Mouse (Mus musculus): ENCODE measurements around the gene Defb35. TPM values are rescaled to one million over a fixed set of nuclear protein-coding genes. Genes with fewer than 3 reads are reported as not detected.
"Not testable (repeated sequence)": the region's sequence is repeated elsewhere in the genome, so short reads cannot be mapped to it uniquely, and the experiment has no call there.

Gene Defb35
- not detected in 2 replicates for total RNA-seq (2014; rRNA removed)
- polyA plus RNA-seq (2012; rRNA removed): not detected in 2 replicates

- not testable (repeated sequence) for H3K9ac ChIP-seq (ENCODE audit: low read depth, low read length); H3K27me3 ChIP-seq (ENCODE audit: control insufficient read depth, insufficient read depth, low read length); H3K27ac ChIP-seq (replicated peaks; ENCODE audit: insufficient read depth, low read depth, low read length); H3K4me3 ChIP-seq (ENCODE audit: insufficient read depth, low read depth, low read length); H3K36me3 ChIP-seq (ENCODE audit: control insufficient read depth, insufficient read depth, low read length); DNase-seq (ENCODE audit: extremely low read depth, low read depth, low spot score); H3K4me1 ChIP-seq (ENCODE audit: control insufficient read depth, insufficient read depth, low read length); H3K79me2 ChIP-seq (ENCODE audit: control insufficient read depth, insufficient read depth, low read length)
- WGBS: 83% methylated on average over 4 of the region's 4 CpGs
These were observed at the start of gene Defb35 for GRCm38 (mm10) chr8:21938052-21938451. Gene Defb35, plus strand, starts transcription at chr8:21938352.

- H3K79me2 ChIP-seq (ENCODE audit: control insufficient read depth, insufficient read depth, low read length); H3K27ac ChIP-seq (replicated peaks; ENCODE audit: insufficient read depth, low read depth, low read length); H3K4me3 ChIP-seq (ENCODE audit: insufficient read depth, low read depth, low read length); H3K9ac ChIP-seq (ENCODE audit: low read depth, low read length); DNase-seq (ENCODE audit: extremely low read depth, low read depth, low spot score); H3K27me3 ChIP-seq (ENCODE audit: control insufficient read depth, insufficient read depth, low read length); H3K4me1 ChIP-seq (ENCODE audit: control insufficient read depth, insufficient read depth, low read length); H3K36me3 ChIP-seq (ENCODE audit: control insufficient read depth, insufficient read depth, low read length): not testable (repeated sequence)
These were observed 31.9 kb upstream of the Defb35 start, which contains the start of gene Defb11 for GRCm38 (mm10) chr8:21906290-21906689. Gene Defb11, minus strand, starts transcription at chr8:21906412.

- Histone ChIP-seq H3K4me1 (ENCODE audit: control insufficient read depth, insufficient read depth, low read length) (no peaks in the 10 kb centered on the region), H3K9ac (ENCODE audit: low read depth, low read length) (no peak overlapping the region), H3K36me3 (ENCODE audit: control insufficient read depth, insufficient read depth, low read length) (no peaks in the 10 kb centered on the region), H3K4me3 (ENCODE audit: insufficient read depth, low read depth, low read length) (no peak overlapping the region), H3K27ac (replicated peaks; ENCODE audit: insufficient read depth, low read depth, low read length) (no peak overlapping the region), H3K27me3 (ENCODE audit: control insufficient read depth, insufficient read depth, low read length) (no peaks in the 10 kb centered on the region), H3K79me2 (ENCODE audit: control insufficient read depth, insufficient read depth, low read length) (no peaks in the 10 kb centered on the region)
- 25% methylated on average over 1 of the region's 1 CpGs for WGBS
- DNase-seq (ENCODE audit: extremely low read depth, low read depth, low spot score): no peak
- TF ChIP-seq CTCF (IDR thresholded peaks at IDR 0.05; ENCODE audit: low read depth, low read length): no peak
- no peak for TF ChIP-seq POLR2A (IDR thresholded peaks at IDR 0.05; ENCODE audit: extremely low read depth, insufficient read depth, low read length)
These were observed 26.2 kb upstream of the Defb35 start for GRCm38 (mm10) chr8:21911931-21912330.

GRCm38 (mm10) chr8:21912554-21912953 lies 25.6 kb upstream of the Defb35 start:
- WGBS: 25% methylated on average over 2 of the region's 2 CpGs
- H3K27ac ChIP-seq (replicated peaks; ENCODE audit: insufficient read depth, low read depth, low read length): no peak overlapping the region
- H3K27me3 ChIP-seq (ENCODE audit: control insufficient read depth, insufficient read depth, low read length): no peaks in the 10 kb centered on the region
- no peak overlapping the region for H3K9ac ChIP-seq (ENCODE audit: low read depth, low read length)
- TF ChIP-seq CTCF (IDR thresholded peaks at IDR 0.05; ENCODE audit: low read depth, low read length) (no peak), POLR2A (IDR thresholded peaks at IDR 0.05; ENCODE audit: extremely low read depth, insufficient read depth, low read length) (no peak)
- no peaks in the 10 kb centered on the region for H3K4me1 ChIP-seq (ENCODE audit: control insufficient read depth, insufficient read depth, low read length)
- no peak overlapping the region for H3K4me3 ChIP-seq (ENCODE audit: insufficient read depth, low read depth, low read length)
- H3K79me2 ChIP-seq (ENCODE audit: control insufficient read depth, insufficient read depth, low read length): no peaks in the 10 kb centered on the region
- DNase-seq (ENCODE audit: extremely low read depth, low read depth, low spot score): no peak
- H3K36me3 ChIP-seq (ENCODE audit: control insufficient read depth, insufficient read depth, low read length): no peaks in the 10 kb centered on the region

- no peaks in the 10 kb centered on the region for H3K4me1 ChIP-seq (ENCODE audit: control insufficient read depth, insufficient read depth, low read length)
- H3K36me3 ChIP-seq (ENCODE audit: control insufficient read depth, insufficient read depth, low read length): no peaks in the 10 kb centered on the region
These were observed 22.5 kb upstream of the Defb35 start for GRCm38 (mm10) chr8:21915625-21916024.

GRCm38 (mm10) chr8:21930754-21931153 lies 7.4 kb upstream of the Defb35 start:
- not testable (repeated sequence) for H3K9ac ChIP-seq (ENCODE audit: low read depth, low read length)

More at GRCm38 (mm10) chr8:21915625-21916024, 22.5 kb upstream of the Defb35 start:
- 87% methylated on average over 3 of the region's 3 CpGs for WGBS
- no peaks in the 10 kb centered on the region for H3K27me3 ChIP-seq (ENCODE audit: control insufficient read depth, insufficient read depth, low read length)
- no peaks in the 10 kb centered on the region for H3K79me2 ChIP-seq (ENCODE audit: control insufficient read depth, insufficient read depth, low read length)
- H3K27ac ChIP-seq (replicated peaks; ENCODE audit: insufficient read depth, low read depth, low read length): no peak overlapping the region
- no peak overlapping the region for H3K4me3 ChIP-seq (ENCODE audit: insufficient read depth, low read depth, low read length)
- DNase-seq (ENCODE audit: extremely low read depth, low read depth, low spot score): no peak
- TF ChIP-seq POLR2A (IDR thresholded peaks at IDR 0.05; ENCODE audit: extremely low read depth, insufficient read depth, low read length) (no peak), CTCF (IDR thresholded peaks at IDR 0.05; ENCODE audit: low read depth, low read length) (no peak)
- H3K9ac ChIP-seq (ENCODE audit: low read depth, low read length): no peak overlapping the region

More at GRCm38 (mm10) chr8:21930754-21931153, 7.4 kb upstream of the Defb35 start:
- H3K27ac ChIP-seq (replicated peaks; ENCODE audit: insufficient read depth, low read depth, low read length); H3K4me1 ChIP-seq (ENCODE audit: control insufficient read depth, insufficient read depth, low read length); H3K79me2 ChIP-seq (ENCODE audit: control insufficient read depth, insufficient read depth, low read length); H3K4me3 ChIP-seq (ENCODE audit: insufficient read depth, low read depth, low read length); H3K27me3 ChIP-seq (ENCODE audit: control insufficient read depth, insufficient read depth, low read length); DNase-seq (ENCODE audit: extremely low read depth, low read depth, low spot score); H3K36me3 ChIP-seq (ENCODE audit: control insufficient read depth, insufficient read depth, low read length): not testable (repeated sequence)
- WGBS: 86% methylated on average over 3 of the region's 3 CpGs

Data from liver, adult 2 months (tissue).